Mouse (Mus musculus): ENCODE measurements around the gene Lypd1.

DNA sequence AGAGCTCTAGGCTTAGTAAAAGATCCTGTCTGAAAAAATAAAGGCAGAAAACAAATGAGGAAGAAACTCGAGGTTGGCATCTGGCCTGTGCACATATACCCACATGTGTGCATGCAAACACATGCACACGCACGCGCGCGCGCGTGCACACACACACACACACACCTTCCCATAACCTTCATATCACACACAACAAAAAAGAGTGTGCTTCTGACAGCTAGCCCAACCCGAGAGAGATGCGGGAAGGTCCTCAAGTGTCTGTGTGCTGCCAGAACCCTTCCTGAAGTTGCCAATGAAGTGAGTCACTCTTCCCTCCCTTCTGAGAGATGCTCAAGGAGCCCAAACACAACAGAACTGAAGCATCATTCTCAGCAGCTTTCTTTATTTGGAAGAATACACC is 12.6 kb upstream of the Lypd1 start:
- TF ChIP-seq POLR2A (IDR thresholded peaks at IDR 0.05; ENCODE audit: insufficient read depth, low read depth, low read length), result no peak
- no peak for TF ChIP-seq CTCF (IDR thresholded peaks at IDR 0.05)
- TF ChIP-seq EP300 (IDR thresholded peaks at IDR 0.05; ENCODE audit: insufficient read depth, low read depth, low read length), result no peak
